8 mouse cellular contexts compared by ENCODE assay signal in the genomic region with DNA sequence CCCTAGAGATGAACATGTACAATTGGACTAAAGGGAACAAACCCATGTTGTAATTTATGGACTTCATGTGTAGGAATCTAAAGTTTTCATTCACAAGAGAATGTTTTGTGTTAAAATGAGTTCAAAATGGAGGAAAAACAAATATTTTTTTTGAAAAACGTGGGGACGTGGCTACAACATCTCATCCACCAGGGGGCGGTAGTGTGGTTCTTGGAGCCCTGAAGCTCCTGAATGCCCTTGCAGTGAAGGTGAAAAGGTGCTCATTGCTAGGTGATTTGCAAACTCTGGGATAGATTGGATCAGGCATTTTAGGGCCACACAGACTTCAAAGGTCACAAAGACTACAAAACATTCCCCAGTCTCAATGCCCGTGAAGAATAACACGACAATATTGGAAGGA.
DNase-seq lines count a peak whose midpoint lies in the region.

No protein-coding gene starts in this region.

- intact Hi-C loops in heart, postnatal 36 days (cut with DNase I), result loop anchor here (2.0 kb wide), 1 partner anchor 322 kb away; no protein-coding TSS in a partner anchor

- peak; percentile 14 to 50 for DNase-seq in heart, postnatal 36 days
- DNase-seq in heart, adult 9 months (ENCODE audit: low spot score in 2 of 2), result no peak
- peak; percentile 4 to 5 for DNase-seq in B cell, adult 2 months
- peak; percentile 83 for DNase-seq in adrenal gland, postnatal 10 days
- DNase-seq in embryo, embryonic 10 days (ENCODE audit: low spot score), result peak; percentile 77
- DNase-seq in kidney, postnatal 36 days, result peak; percentile 58 to 85
- peak; percentile 68 for DNase-seq in mesoderm, embryonic 11.5 days (ENCODE audit: low read depth, low spot score)
- no peak for DNase-seq in MN1 (ENCODE audit: low spot score)

Comparison
In these comparisons a context has a peak if more than half of its experiments do, and no peak if none do; other contexts are left out.
1. DNase-seq: peak in heart, postnatal 36 days (2 of 2), B cell, adult 2 months (2 of 2), adrenal gland, postnatal 10 days (single experiment), embryo, embryonic 10 days (single experiment), kidney, postnatal 36 days (2 of 2) and mesoderm, embryonic 11.5 days (single experiment); none in heart, adult 9 months (0 of 2) and MN1 (single experiment).